Mouse (Mus musculus) cortical plate, adult 2 months (tissue): ENCODE results near the gene P2rx4.

Experiments
- CTCF ChIP-seq: fragments of 200-500 bp; IDR thresholded peaks from 2 replicates; pipeline ENCODE4 v1.5.1; 2011; ENCODE audit warnings: mild to moderate bottlenecking, control low read depth, low read length; ENCODE audit not compliant: insufficient read depth; ENCODE audit errors: extremely low read depth
- POLR2A ChIP-seq: fragments of 200-500 bp; IDR thresholded peaks from 2 replicates; pipeline ENCODE4 v1.6.1; 2011; ENCODE audit warnings: mild to moderate bottlenecking, low read length, control low read depth; ENCODE audit not compliant: insufficient read depth; ENCODE audit errors: extremely low read depth

GRCm38 (mm10) chr5:122700837-122701212, 6.5 kb upstream of the P2rx4 start:
- TF ChIP-seq CTCF (no peak), POLR2A (no peak)
